Mouse (Mus musculus) cerebellum, postnatal 10 days (tissue): ENCODE data around the gene Fam206a.

Experiments used
- DNase-seq, 2 experiments: peaks; one replicate each; pipeline ENCODE4 v3.0.0; 2021; ENCODE audit warnings: mixed read lengths in 2 of 2

The Fam206a gene

DNA sequence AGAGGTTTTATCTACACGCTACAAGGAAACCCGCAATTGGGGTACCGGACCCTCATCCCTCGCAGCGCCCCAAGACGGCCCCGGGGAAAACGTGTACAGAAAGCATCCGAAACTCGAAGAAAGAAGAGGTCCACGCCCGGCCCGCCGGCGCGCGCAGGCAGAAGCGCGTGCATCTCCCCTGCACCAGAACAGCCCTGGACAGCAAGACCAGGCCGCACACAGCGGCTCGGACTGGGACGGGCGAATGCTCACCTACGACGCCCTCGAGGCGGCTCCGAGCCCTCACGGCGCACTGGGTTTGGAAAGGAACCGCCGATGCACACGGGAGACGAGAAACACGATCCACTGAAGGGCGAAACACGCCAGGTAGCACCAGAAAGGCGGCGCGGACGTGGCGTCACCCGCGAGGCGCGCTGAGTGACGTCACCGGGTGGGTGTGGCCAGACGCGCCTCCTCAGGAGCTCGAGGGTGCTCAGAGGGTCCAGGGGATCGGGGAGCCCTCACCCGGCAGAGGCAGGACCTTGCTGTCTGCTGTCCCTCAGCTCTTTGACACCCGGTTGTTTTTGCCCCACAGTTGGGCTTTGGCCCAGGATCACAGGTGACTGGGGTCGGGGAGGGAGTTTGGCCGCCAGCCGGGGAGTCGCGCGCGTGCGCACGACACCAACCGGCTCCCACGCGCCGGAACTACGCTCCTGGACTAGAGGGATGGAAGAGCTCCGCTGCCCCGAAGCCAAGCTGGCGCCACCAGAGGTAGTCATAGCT lies at the start of gene Fam206a, which contains the start of gene Elp1:
Gene Fam206a (plus strand): TSS at position 439 of the 762 bp plus-strand sequence.
Gene Elp1 (minus strand): TSS at position 425 of the 762 bp plus-strand sequence.
- peak; percentile 99 for DNase-seq

GRCm38 (mm10) chr4:56756021-56756420 lies 46.1 kb upstream of the Fam206a start:
- DNase-seq: no peak

DNA sequence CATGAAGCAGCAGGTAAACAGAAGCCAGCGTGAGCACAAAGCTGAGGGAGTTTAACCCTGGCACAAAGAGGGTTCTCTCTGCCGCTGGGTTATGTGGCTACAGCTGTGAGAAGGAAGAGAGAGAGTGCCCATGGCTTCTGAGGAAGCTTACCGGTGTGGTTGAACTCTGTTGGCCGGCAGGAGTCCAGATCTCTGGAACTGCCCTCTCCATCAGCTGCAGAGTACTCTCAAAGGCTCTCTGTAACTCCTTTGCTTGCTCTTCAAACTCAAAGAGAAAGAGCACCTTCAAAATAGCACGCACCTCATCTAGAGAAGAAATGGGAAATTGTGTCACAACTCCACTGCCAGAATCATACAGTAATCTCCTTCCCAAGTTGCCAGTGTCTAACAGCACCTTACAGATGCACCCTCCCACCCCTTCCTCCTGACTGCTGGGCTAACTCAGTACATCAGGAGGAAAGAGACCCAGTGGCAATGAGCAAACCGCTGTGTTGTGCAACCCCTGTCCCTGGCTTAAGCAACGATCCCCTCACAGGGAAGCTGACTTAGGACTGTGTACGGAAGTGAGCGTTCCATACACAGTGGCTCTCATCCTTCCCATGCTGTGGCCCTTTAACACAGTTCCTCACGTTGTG lies 45.1 kb upstream of the Fam206a start:
- DNase-seq: no peak

DNA sequence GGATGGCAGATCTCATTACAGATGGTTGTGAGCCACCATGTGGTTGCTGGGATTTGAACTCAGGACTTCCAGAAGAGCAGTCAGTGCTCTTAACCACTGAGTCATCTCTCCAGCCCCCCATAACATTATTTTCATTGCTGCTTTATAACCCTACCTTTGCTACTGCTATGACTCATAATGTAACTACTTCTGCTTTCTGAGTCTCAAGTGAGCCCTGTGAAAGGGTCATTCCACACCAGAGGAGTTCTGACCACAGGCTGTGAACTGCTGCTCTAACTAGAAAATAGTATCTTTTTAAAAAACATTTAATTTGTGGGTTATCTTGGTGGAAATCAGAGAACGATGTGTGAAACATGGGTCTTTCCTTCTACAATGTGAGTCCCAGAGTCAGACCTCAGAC lies 44.5 kb upstream of the Fam206a start:
- no peak for DNase-seq

DNA sequence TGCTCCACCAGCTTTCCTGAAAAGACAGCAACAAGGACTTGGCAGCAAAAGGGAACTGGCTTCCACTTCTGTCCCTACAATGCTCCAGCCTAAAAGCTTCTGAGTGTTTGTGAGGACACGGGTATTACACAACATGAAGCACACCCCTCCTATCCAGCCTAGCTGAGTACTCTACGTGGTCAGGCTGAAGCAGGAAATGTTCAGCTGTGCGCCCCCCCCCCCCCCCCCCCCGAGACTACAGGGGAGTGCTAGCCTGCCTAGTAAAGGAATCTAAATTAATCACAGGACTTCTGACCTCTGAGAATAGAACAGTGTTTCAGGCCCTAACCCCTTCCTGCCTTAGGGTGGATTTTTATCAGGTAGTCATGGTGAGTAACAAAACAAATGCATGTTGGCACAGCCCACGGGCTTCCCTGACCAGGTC lies 34.3 kb upstream of the Fam206a start:
- no peak for DNase-seq

- DNase-seq: no peak
Observed at GRCm38 (mm10) chr4:56768913-56769312, 33.2 kb upstream of the Fam206a start.

GRCm38 (mm10) chr4:56771065-56771464 lies 31.1 kb upstream of the Fam206a start:
- no peak for DNase-seq

DNA sequence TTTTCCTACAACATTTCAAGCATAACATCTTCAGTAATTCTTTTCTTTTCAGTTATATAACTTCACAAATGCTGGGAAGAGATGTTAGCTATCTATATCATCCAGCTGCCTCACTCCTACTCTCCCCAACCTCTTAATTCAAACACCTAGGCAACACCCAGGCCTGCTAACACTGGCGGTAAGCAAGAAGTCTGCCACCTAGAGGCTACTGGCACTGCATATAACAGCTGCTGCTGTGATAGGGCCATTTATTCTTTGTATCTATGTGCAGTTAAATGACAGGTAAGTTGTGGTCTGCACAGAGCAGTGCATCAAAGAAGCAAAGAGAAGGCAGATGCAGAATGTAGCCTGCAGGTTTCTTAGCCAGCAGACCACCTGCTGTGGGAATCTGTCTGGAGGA lies 10.8 kb upstream of the Fam206a start:
- peak; percentile 16 to 38 for DNase-seq

DNA sequence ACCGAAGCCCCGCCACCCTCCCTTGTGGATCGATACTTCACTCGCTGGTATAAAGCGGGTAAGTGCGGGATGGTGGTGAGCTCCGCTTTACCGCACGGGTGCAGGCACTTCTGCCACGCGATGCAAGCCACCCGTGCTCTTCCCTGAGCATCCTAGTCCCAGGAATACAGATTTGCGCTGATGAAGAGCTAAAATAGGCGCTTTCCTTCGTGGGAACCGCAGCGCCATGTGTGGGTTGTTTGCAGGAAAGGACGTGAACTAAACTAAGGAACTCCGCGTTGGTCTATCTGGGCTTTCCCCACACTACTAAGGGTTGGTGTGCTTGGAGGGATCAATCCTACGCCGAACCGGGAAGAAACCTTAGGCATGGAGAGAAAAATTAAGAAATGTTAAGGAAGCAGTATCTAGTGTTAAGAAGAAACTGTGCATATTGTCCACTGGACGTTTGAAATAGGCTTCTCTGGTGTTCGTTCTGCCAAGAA lies 565 bp downstream of the Fam206a start:
- no peak for DNase-seq

DNA sequence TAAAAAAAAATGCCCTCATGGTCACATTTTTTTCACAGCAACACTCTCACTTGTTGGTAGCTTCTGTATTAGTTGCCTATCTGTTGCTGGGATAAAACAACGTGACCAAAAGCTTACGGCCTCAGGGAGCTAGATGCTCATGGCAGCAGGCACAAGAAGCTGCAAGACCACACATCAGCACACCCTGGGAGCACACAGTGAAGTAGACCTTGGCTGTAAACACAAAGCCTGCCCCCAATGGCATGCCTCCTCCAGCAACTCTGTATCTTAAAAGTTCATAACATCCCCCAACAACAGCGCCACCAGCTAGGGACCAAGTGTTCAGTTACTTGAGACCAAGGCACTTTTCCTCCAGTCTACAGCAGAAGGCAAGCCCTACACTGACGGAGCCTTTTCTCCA lies 6.9 kb downstream of the Fam206a start:
- no peak for DNase-seq

GRCm38 (mm10) chr4:56811642-56812041 lies 9.5 kb downstream of the Fam206a start:
- DNase-seq: no peak

- no peak for DNase-seq
Observed at GRCm38 (mm10) chr4:56812096-56812495, 10.0 kb downstream of the Fam206a start.

DNA sequence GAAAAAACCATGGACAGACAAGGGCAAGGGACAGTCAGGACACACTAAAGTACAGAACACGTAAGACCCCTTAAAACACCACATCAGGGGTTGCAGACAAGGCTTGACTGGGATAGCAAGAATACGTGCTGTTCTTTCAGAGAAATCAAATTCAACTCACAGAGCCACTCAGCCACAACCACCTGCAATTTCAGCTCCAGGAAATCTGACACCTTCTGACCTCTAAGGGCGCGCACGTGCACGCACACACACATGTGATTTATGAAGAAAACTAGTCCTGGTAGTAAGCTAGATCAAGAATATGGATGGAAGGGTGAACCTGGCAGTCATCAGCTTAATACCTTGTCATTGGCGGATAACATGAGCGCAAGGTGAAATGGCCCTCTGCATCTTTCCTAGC lies 13.0 kb downstream of the Fam206a start:
- no peak for DNase-seq

DNA sequence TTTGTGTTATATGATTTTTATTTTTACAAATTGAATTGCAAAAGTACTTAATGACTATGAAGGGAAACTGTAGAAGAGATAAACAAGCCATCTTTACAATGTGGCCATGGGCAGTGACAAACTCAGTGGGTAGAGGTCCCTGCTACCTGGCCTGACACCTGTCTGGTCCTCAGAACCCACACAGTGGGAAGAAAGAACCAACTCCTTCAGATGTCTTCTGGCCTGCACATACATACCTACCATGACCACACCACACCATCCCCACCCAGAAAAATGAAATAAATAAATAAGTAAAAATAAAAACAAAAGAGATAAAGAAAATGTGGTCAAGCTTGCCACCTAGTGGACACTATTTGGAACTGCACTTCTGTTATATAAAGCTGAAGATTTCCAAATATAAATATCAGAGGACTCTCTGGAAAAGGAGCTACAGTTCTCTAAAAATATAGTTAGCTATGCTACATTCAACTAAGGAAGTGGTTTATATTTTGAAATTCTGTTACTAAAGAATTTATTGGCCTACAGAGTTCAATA lies 17.9 kb downstream of the Fam206a start:
- DNase-seq: peak in 1 of 2 experiments; percentile 29

DNA sequence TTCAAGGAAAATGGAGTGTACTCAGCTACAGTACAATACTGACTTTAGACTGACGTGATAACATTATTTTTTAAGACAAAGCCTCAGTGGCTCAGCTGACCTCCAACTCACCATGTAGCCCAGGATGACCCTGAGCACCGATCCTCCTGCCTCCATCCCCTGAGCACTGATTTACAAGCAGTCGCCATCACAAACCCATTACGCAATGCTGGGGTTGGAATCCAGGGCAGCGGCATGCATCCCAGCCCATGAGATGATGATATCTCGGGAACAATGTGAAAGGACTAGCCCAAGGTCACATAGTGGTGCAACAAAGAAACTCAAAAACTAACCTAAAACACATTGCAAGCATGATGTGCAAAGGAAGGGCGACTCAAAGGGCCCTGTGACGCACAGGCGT lies 22.1 kb downstream of the Fam206a start:
- DNase-seq: no peak

DNA sequence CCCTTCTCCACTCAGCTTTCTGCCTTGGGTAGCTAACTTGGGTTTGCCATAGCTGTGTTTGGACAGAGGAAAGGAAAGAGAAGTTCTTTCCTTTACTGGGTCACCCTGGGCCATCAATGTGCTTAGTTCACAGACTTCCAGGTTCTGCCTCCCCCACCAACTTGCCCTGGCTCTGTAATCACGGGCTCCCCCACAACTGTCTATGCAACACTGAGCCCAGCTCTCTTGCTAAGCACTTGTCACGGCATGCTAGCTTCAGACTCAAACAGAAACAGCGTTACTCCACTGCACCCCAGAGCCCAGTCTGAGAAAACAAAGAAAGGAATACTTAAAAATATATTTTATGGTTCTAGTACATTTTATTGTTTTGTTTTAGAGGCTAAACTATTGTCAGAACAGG lies 26.8 kb downstream of the Fam206a start:
- DNase-seq: no peak

- peak in 1 of 2 experiments; percentile 28 for DNase-seq
Observed at GRCm38 (mm10) chr4:56829511-56829921, 27.4 kb downstream of the Fam206a start.

DNA sequence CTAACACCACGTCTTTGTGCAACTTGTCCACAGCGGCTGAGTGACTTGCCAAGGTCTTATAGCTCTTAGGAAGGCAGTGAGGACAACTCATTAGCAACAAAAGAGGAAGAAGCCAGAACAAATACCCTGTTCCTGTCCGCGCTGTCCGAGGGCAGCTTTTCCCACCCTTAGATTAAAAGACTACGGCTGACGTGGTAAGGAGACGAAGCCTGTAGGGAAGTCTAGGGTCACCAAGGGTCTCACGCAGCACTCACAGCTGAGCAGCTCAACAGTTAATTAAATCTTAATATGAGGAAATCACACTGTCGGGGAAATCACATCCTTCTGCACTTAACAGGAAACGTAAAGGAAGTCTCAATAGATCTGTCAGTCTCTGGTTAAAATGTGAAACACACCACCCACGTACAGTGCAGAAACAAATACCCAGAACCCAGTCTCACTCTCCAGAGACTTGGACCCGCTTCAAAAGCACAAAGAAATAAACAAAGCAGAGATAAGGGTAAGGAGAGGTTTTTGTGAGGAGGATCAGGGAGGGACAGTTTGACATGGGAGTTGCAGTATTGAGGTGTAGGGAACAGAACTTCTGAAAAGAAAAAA lies 29.0 kb downstream of the Fam206a start:
- no peak for DNase-seq

DNA sequence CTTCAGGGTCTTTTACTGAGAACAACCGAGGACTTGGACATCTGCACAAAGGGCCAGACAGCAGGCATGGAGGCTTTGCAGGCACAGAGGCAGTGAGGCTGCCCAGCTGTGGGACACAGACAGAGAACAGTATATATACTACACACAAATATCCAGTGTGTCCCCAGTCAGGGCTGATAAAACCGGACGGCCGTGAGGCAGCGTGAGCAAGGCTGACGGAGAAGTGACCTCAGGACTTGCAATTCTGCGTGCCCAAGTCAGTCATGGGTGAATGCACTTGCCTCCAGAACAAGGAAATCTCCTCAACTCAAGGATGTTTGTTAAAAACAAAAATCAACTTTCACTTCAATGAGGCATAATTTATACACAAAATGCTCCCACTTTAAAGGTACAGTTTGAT lies 29.9 kb downstream of the Fam206a start:
- no peak for DNase-seq

GRCm38 (mm10) chr4:56837661-56838060 lies 35.5 kb downstream of the Fam206a start:
- no peak for DNase-seq

DNA sequence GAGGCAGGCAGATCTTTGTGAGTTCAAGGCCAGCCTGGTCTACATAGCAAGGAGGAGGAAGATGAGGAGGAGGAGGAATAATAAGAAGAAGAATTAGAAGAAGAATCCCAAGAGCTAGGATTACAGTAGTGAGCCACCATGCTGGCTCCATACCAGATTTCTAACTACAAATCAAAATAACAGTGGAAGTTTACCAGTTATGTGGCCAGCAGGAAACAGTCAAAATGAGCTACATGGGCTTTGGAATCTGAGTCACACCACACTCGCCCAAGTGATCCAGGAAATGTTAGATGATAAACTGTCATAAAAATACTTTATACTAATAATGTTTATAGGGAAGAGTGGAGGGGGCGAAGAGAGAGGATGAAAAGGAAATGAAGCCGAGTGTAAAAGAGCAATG lies 38.2 kb downstream of the Fam206a start:
- DNase-seq: no peak

GRCm38 (mm10) chr4:56842501-56842900 lies 40.4 kb downstream of the Fam206a start:
- DNase-seq: no peak

GRCm38 (mm10) chr4:56843963-56844362 lies 41.8 kb downstream of the Fam206a start:
- no peak for DNase-seq

GRCm38 (mm10) chr4:56844911-56845310 lies 42.8 kb downstream of the Fam206a start:
- DNase-seq: no peak
